Comparison of ENCODE assay signal across 9 mouse cellular contexts in the genomic region with DNA sequence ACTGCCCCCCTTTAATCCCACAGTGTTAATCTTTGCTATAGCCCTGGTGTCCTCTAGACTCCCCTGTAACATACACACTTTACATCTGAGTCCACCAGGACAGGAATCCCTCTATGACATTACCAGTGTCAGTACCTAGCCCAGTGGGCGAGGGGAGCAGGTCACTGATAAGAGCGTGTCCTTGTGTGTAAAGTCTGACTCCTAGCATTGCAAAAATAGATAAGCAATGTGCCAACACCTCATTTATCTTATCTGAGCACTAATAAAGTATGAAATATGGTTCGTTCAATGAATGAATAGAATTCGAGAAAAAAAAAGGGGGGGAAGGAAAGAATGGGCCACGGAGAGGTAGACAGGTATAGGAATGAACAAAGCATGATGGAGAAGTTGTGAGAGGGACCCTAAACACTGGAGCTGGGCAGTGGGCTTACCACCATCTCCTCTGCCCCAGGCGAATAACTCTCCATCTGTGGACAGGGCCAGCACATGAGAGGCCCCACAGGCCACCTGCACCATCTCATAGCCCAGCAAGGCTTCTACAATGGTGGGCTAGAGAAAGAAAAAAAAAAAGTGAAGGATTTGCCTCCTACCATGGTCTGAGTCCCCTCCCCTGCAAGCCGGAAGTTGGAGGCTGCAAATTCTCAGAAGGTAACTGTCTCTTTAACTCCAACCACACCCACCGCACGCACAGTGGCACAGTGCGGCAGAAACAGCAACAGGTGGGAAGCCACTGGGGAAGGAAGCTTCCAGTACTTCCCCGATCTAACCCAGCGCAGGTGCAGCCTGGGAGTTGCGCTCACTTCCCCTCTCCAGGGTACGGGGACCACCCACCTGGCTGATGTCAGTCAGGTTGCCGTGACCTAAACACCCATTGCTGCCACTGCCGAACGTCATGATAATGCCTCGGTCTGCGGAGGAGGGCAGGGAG. TPM values are rescaled to one million over a fixed set of nuclear protein-coding genes. Genes with fewer than 3 reads are reported as not detected.
DNase-seq lines count a peak whose midpoint lies in the region; ATAC-seq lines count a peak whose summit lies in the region.
"Had no signal": no experiment of that assay in that cellular context is flagged by ENCODE, and none has a peak within 500 bp of the region (broad histone marks: within the 10 kb centered on the region; RNA-seq: fewer than 3 reads in every experiment).

No protein-coding gene starts in this region.

- no peaks in the 10 kb centered on the region for H3K9me3 ChIP-seq in intestine, embryonic 14.5 days (ENCODE audit: control insufficient read depth, low read length)

- no peaks in the 10 kb centered on the region for H3K27me3 ChIP-seq in intestine, embryonic 14.5 days (replicated peaks; ENCODE audit: control insufficient read depth, insufficient read depth, low read length)

- peak; percentile 17 for DNase-seq in right cerebral cortex, postnatal 14 days
- no peak for DNase-seq in right cerebral cortex, postnatal 4 days
- no peak for DNase-seq in intestine, embryonic 14.5 days (ENCODE audit: low spot score)
- no peak for DNase-seq in cerebellum, postnatal 4 days (ENCODE audit: low spot score in 2 of 2)
- DNase-seq in left cerebral cortex, adult 9 months (ENCODE audit: low spot score in 2 of 2) = no peak
- no peak for DNase-seq in adrenal gland, postnatal 10 days
- DNase-seq: forebrain, postnatal 0 days had no signal

- ATAC-seq in intestine, embryonic 14.5 days (replicated peaks; ENCODE audit: low FRiP score, low TSS enrichment, low read depth) = no peak
- peak; percentile 16; the same call in 1 of the 2 replicates for ATAC-seq in monocyte, adult 5-6 weeks (replicated peaks; ENCODE audit: insufficient number of reproducible peaks, low FRiP score, low TSS enrichment, poor library complexity, severe bottlenecking)
- no peak for ATAC-seq in cerebellum, adult (ENCODE audit: insufficient number of reproducible peaks, low FRiP score, low TSS enrichment)
- ATAC-seq: forebrain, postnatal 0 days had no signal

- H3K36me3 ChIP-seq in intestine, embryonic 14.5 days (ENCODE audit: control insufficient read depth, insufficient read depth, low read length) = 0 out of 2 replicates have a peak, but pooled peaks cover 3% of the 10 kb centered on the region

- H3K9ac ChIP-seq in intestine, embryonic 14.5 days (ENCODE audit: low read length) = no peak overlapping the region
- H3K9ac ChIP-seq: forebrain, postnatal 0 days had no signal

- WGBS in intestine, embryonic 14.5 days = 45% methylated on average over 19 of the region's 19 CpGs

- peaks cover 11% of the 10 kb centered on the region for H3K4me1 ChIP-seq in intestine, embryonic 14.5 days (replicated peaks; ENCODE audit: control insufficient read depth, insufficient read depth, low read length)

- peak overlapping the region; percentile 27; the same call in 1 of the 2 replicates for H3K27ac ChIP-seq in intestine, embryonic 14.5 days (ENCODE audit: low read depth)

- peak overlapping the region; percentile 13; the same call in 1 of the 2 replicates for H3K4me2 ChIP-seq in intestine, embryonic 14.5 days (ENCODE audit: low read length)

- H3K4me3 ChIP-seq in intestine, embryonic 14.5 days (ENCODE audit: low read depth, low read length) = no peak overlapping the region

RNA-seq across cellular contexts. Expression of gene Traf4, which starts 3.4 kb away (rescaled TPM):
- 61.7 and 65.3 TPM in 2 replicates for polyA plus RNA-seq in intestine, embryonic 14.5 days (2014; fragmentation: Nextera tagmentation; extraction: Ambion mirVana)
- 3.6 to 4.9 TPM (median 3.6 TPM) in 3 replicates for total RNA-seq in monocyte, adult 5-6 weeks (2017)
- 10 to 100 TPM; 52.2 to 53.0 TPM for total RNA-seq in adrenal gland, postnatal 10 days (2021)

RNA-seq across cellular contexts. Expression of gene Nek8, which starts 7.7 kb away (rescaled TPM):
- 15.2 and 15.4 TPM in 2 replicates for polyA plus RNA-seq in intestine, embryonic 14.5 days (2014; fragmentation: Nextera tagmentation; extraction: Ambion mirVana)
- total RNA-seq in monocyte, adult 5-6 weeks (2017) = 2.5 to 4.3 TPM (median 2.8 TPM) in 3 replicates
- 10 to 100 TPM in 1 of 2 experiments, 1 to 10 TPM in 1; 8.6 to 10.9 TPM for total RNA-seq in adrenal gland, postnatal 10 days (2021)

RNA-seq across cellular contexts. Expression of gene Tlcd1, which starts 7.7 kb away (rescaled TPM):
- 37.5 and 38.8 TPM in 2 replicates for polyA plus RNA-seq in intestine, embryonic 14.5 days (2014; fragmentation: Nextera tagmentation; extraction: Ambion mirVana)
- 2.5 to 4.6 TPM (median 2.9 TPM) in 3 replicates for total RNA-seq in monocyte, adult 5-6 weeks (2017)
- 10 to 100 TPM; 34.4 to 45.6 TPM for total RNA-seq in adrenal gland, postnatal 10 days (2021)

RNA-seq across cellular contexts. Expression of gene Rpl23a, which starts 14.6 kb away (rescaled TPM):
- polyA plus RNA-seq in intestine, embryonic 14.5 days (2014; fragmentation: Nextera tagmentation; extraction: Ambion mirVana) = 1,790 and 1,870 TPM in 2 replicates
- 1,700 to 2,580 TPM (median 2,203 TPM) in 3 replicates for total RNA-seq in monocyte, adult 5-6 weeks (2017)
- 1,000 to 10,000 TPM; 1,780 to 1,853 TPM for total RNA-seq in adrenal gland, postnatal 10 days (2021)

RNA-seq across cellular contexts. Expression of gene Rab34, which starts 19.4 kb away (rescaled TPM):
- polyA plus RNA-seq in intestine, embryonic 14.5 days (2014; fragmentation: Nextera tagmentation; extraction: Ambion mirVana) = 121 and 141 TPM in 2 replicates
- not detected in 3 replicates for total RNA-seq in monocyte, adult 5-6 weeks (2017)
- total RNA-seq in adrenal gland, postnatal 10 days (2021) = 100 to 1,000 TPM in 1 of 2 experiments, 10 to 100 TPM in 1; 93.0 to 100 TPM
